Mouse (Mus musculus) hindbrain, embryonic 13.5 days (tissue): Measurements from ENCODE around the gene Gm20388. TPM values are rescaled to one million over a fixed set of nuclear protein-coding genes. Genes with fewer than 3 reads are reported as not detected.

Experiments
- ATAC-seq: fragments of 200-750 bp; cut with Nextera tagmentation; 2 replicates; pipeline ENCODE4 v1.8.0; 2017; ENCODE audit warnings: moderate TSS enrichment; ENCODE audit not compliant: low FRiP score
- H3K27ac ChIP-seq: fragments of 300-500 bp; sonication (generic); 2 replicates; pipeline ENCODE4 v1.5.1; 2015; ENCODE audit warnings: inconsistent platforms, mild to moderate bottlenecking, moderate library complexity
- H3K27me3 ChIP-seq: fragments of 300-500 bp; sonication (generic); 2 replicates; pipeline ENCODE4 v1.6.1; 2015; ENCODE audit warnings: mild to moderate bottlenecking, inconsistent platforms
- H3K36me3 ChIP-seq: fragments of 300-500 bp; sonication (generic); 2 replicates; pipeline ENCODE4 v1.6.1; 2015; ENCODE audit warnings: mild to moderate bottlenecking, inconsistent platforms
- H3K4me1 ChIP-seq: fragments of 300-500 bp; sonication (generic); replicated peaks from 2 replicates; pipeline ENCODE4 v1.6.1; 2015; ENCODE audit warnings: inconsistent platforms
- H3K4me2 ChIP-seq: fragments of 300-500 bp; sonication (generic); 2 replicates; pipeline ENCODE4 v1.6.1; 2015; ENCODE audit warnings: inconsistent platforms, mild to moderate bottlenecking, moderate library complexity
- H3K4me3 ChIP-seq: fragments of 300-500 bp; sonication (generic); 2 replicates; pipeline ENCODE4 v1.5.1; 2015; ENCODE audit warnings: mild to moderate bottlenecking, inconsistent platforms
- H3K9ac ChIP-seq: fragments of 300-500 bp; sonication (generic); 2 replicates; pipeline ENCODE4 v1.6.1; 2015; ENCODE audit warnings: mild to moderate bottlenecking, inconsistent platforms
- H3K9me3 ChIP-seq: fragments of 300-500 bp; sonication (generic); 2 replicates; pipeline ENCODE4 v1.6.1; 2016; ENCODE audit warnings: inconsistent platforms
- WGBS: fragments of 180-500 bp; shearing (Covaris S2); methylation state at CpG from one replicate; pipeline ENCODE4 v1.1.7; 2015; 5-methylcytosine and 5-hydroxymethylcytosine counted together
- polyA plus RNA-seq: library from polyadenylated mRNA; unstranded; fragments of >200 nt; fragmentation: Nextera tagmentation; extraction: Ambion mirVana; gene quantifications from 2 replicates; pipeline ENCODE4 v1.2.1, GENCODE M21; 2015

The Gm20388 gene
- polyA plus RNA-seq, 1 experiment from 2014 or later, result 1.9 TPM

DNA sequence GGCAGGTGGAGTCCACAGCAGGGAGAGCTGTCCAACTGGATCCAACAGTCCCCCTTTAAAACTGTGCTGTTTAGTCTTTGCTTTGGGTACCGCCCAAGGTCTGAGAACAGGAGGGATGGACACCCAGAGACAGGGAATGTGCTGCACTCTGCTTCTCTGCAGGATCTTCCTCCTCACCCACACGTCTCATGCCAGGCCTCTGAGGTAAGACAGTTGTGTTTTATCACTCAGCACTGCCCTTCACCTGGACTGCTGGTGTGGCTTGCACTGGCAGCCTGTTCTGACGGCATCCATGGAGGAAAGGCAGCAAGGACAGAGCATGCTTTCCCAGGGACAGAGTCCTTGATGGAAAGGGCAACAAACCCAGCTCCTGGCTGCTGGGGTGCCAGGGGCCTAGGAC lies 2991.9 kb downstream of the Gm20388 start:
- Histone ChIP-seq H3K4me1 (peaks cover 6% of the 10 kb centered on the region), H3K36me3 (peaks cover 29% of the 10 kb centered on the region), H3K4me2 (no peak overlapping the region), H3K27me3 (no peaks in the 10 kb centered on the region), H3K4me3 (no peak overlapping the region), H3K9me3 (no peaks in the 10 kb centered on the region), H3K9ac (peak overlapping the region; percentile 40; the same call in 1 of the 2 replicates), H3K27ac (no peak overlapping the region)
- WGBS, result 42% methylated on average over 3 of the region's 3 CpGs
- ATAC-seq, result no peak

DNA sequence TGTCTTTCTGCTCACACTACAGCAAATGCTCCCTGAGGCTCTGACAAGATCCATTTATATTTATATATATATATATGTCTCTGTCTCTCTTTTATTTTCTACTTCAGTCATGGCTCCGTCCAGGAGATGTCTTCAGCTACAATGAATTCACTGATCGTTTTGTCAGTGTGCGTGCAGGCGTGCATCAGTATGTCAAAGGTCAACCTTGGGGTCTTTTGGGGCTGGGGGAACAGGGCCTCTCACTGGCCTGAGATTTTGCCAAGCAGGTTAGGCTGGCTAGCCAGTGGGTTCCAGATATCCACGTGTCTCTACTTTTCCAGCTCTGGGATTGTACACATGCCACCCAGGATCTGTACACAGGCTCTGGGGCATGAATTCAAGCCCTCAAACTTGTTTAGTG lies 2992.4 kb downstream of the Gm20388 start:
- Histone ChIP-seq H3K4me1 (peaks cover 6% of the 10 kb centered on the region), H3K4me3 (no peak overlapping the region), H3K27me3 (no peaks in the 10 kb centered on the region), H3K36me3 (peaks cover 29% of the 10 kb centered on the region), H3K4me2 (no peak overlapping the region), H3K9me3 (no peaks in the 10 kb centered on the region), H3K9ac (peak overlapping the region; percentile 40; the same call in 1 of the 2 replicates), H3K27ac (no peak overlapping the region)
- WGBS, result 17% methylated on average over 5 of the region's 5 CpGs
- no peak for ATAC-seq

DNA sequence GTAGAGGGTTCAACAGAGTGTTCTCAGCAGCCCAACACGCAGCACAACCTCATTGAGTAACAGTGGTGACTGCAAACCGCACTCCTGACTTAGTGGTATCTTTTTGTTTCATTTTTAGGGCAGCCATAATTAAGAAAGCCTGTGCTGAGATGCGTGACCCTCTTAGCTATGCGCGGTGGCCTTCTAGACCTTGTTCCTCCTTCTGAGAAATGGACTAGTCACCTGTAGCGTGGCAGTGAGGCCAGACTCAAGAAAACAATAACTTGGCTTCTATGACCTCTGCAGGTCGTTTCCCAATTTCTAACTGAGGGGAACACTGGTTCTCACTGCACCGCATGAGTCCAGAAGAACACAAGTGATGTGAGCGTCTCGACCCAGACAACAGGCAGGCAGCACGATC lies 2993.9 kb downstream of the Gm20388 start:
- Histone ChIP-seq H3K4me3 (no peak overlapping the region), H3K27ac (no peak overlapping the region), H3K4me2 (no peak overlapping the region), H3K27me3 (no peaks in the 10 kb centered on the region), H3K4me1 (peaks cover 6% of the 10 kb centered on the region), H3K9me3 (no peaks in the 10 kb centered on the region), H3K36me3 (peaks cover 21% of the 10 kb centered on the region), H3K9ac (no peak overlapping the region)
- 86% methylated on average over 11 of the region's 11 CpGs for WGBS
- no peak for ATAC-seq

- WGBS, result 93% methylated on average over 4 of the region's 4 CpGs
- Histone ChIP-seq H3K9me3 (no peaks in the 10 kb centered on the region), H3K27me3 (no peaks in the 10 kb centered on the region), H3K4me3 (no peak overlapping the region), H3K36me3 (peaks cover 13% of the 10 kb centered on the region), H3K27ac (no peak overlapping the region), H3K9ac (no peak overlapping the region), H3K4me1 (peaks cover 10% of the 10 kb centered on the region), H3K4me2 (no peak overlapping the region)
- no peak for ATAC-seq
These were observed 2994.7 kb downstream of the Gm20388 start for GRCm38 (mm10) chr8:122905346-122905745.

GRCm38 (mm10) chr8:122906463-122907021 lies 2995.9 kb downstream of the Gm20388 start:
- H3K4me1 ChIP-seq, result peaks cover 11% of the 10 kb centered on the region
- H3K4me2 ChIP-seq, result no peak overlapping the region; the same call in 1 of the 2 replicates
- 52% methylated on average over 6 of the region's 6 CpGs for WGBS
- no peak overlapping the region for H3K4me3 ChIP-seq
- H3K36me3 ChIP-seq, result peaks cover 13% of the 10 kb centered on the region
- no peak overlapping the region for H3K9ac ChIP-seq
- H3K27ac ChIP-seq, result peak overlapping the region; percentile 15
- peak; percentile 80 for ATAC-seq
- no peaks in the 10 kb centered on the region for H3K27me3 ChIP-seq
- H3K9me3 ChIP-seq, result no peaks in the 10 kb centered on the region

GRCm38 (mm10) chr8:122912150-122912549 lies 3001.5 kb downstream of the Gm20388 start:
- H3K27ac ChIP-seq, result no peak overlapping the region
- ATAC-seq, result no peak
- peaks cover 34% of the 10 kb centered on the region for H3K36me3 ChIP-seq
- no peak overlapping the region for H3K4me2 ChIP-seq
- no peaks in the 10 kb centered on the region for H3K9me3 ChIP-seq
- H3K4me3 ChIP-seq, result no peak overlapping the region
- no peaks in the 10 kb centered on the region for H3K27me3 ChIP-seq
- H3K4me1 ChIP-seq, result peaks cover 5% of the 10 kb centered on the region; the same call in 1 of the 2 replicates
- WGBS, result 84% methylated on average over 3 of the region's 3 CpGs
- no peak overlapping the region for H3K9ac ChIP-seq

- WGBS, result 80% methylated on average over 4 of the region's 4 CpGs
- Histone ChIP-seq H3K9me3 (no peaks in the 10 kb centered on the region), H3K4me3 (no peak overlapping the region), H3K27ac (no peak overlapping the region), H3K4me2 (no peak overlapping the region), H3K27me3 (no peaks in the 10 kb centered on the region), H3K36me3 (peaks cover 28% of the 10 kb centered on the region), H3K4me1 (peaks cover 12% of the 10 kb centered on the region), H3K9ac (no peak overlapping the region)
- ATAC-seq, result no peak
These were observed 3002.2 kb downstream of the Gm20388 start for GRCm38 (mm10) chr8:122912871-122913270.

DNA sequence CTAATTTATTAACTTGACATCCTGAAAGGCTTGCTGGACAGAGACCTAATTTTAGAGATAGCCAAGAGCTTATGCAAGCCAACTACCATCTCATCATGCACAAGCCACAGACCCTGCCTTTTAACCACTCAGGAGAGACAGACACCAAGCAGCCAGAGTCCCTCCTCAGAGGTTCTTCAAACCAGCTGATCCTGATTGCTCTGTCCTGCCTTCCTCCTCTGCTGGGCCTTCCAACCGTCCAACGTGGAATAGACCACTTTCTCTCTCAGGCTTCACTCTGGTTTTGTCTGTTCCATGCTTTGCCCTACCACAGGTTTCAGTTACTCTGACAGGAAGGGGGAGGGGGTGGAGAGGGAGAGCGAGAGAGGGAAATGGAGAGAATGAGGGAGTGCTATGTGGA lies 3006.1 kb downstream of the Gm20388 start:
- peaks cover 38% of the 10 kb centered on the region for H3K4me1 ChIP-seq
- no peak overlapping the region for H3K4me3 ChIP-seq
- ATAC-seq, result no peak
- no peak overlapping the region for H3K9ac ChIP-seq
- 83% methylated on average over 3 of the region's 3 CpGs for WGBS
- H3K4me2 ChIP-seq, result no peak overlapping the region
- H3K27ac ChIP-seq, result no peak overlapping the region
- peaks cover 20% of the 10 kb centered on the region for H3K36me3 ChIP-seq
- H3K9me3 ChIP-seq, result no peaks in the 10 kb centered on the region
- H3K27me3 ChIP-seq, result no peaks in the 10 kb centered on the region

- Histone ChIP-seq H3K9me3 (no peaks in the 10 kb centered on the region), H3K36me3 (peaks cover 20% of the 10 kb centered on the region), H3K4me2 (no peak overlapping the region), H3K4me1 (peaks cover 44% of the 10 kb centered on the region), H3K27ac (peak overlapping the region; percentile 5; the same call in 1 of the 2 replicates), H3K27me3 (no peaks in the 10 kb centered on the region), H3K9ac (no peak overlapping the region), H3K4me3 (no peak overlapping the region)
- WGBS, result 67% methylated on average over 11 of the region's 11 CpGs
- no peak for ATAC-seq
These were observed 3007.1 kb downstream of the Gm20388 start for GRCm38 (mm10) chr8:122917531-122918392.

- no peak overlapping the region for H3K4me2 ChIP-seq
- no peaks in the 10 kb centered on the region for H3K9me3 ChIP-seq
- WGBS, result 76% methylated on average over 7 of the region's 7 CpGs
- H3K27ac ChIP-seq, result no peak overlapping the region
- H3K27me3 ChIP-seq, result no peaks in the 10 kb centered on the region
- peaks cover 12% of the 10 kb centered on the region; the same call in 1 of the 2 replicates for H3K36me3 ChIP-seq
- H3K4me3 ChIP-seq, result no peak overlapping the region
- H3K9ac ChIP-seq, result no peak overlapping the region
- no peak for ATAC-seq
- peaks cover 47% of the 10 kb centered on the region for H3K4me1 ChIP-seq
These were observed 3007.9 kb downstream of the Gm20388 start for GRCm38 (mm10) chr8:122918438-122919107.

- no peak overlapping the region for H3K4me3 ChIP-seq
- no peaks in the 10 kb centered on the region for H3K27me3 ChIP-seq
- H3K4me2 ChIP-seq, result no peak overlapping the region
- H3K27ac ChIP-seq, result peak overlapping the region; percentile 50
- no peaks in the 10 kb centered on the region for H3K36me3 ChIP-seq
- no peaks in the 10 kb centered on the region for H3K9me3 ChIP-seq
- no peak overlapping the region; the same call in 1 of the 2 replicates for H3K9ac ChIP-seq
- 63% methylated on average over 7 of the region's 7 CpGs for WGBS
- no peak for ATAC-seq
- H3K4me1 ChIP-seq, result peaks cover 56% of the 10 kb centered on the region
These were observed 3010.2 kb downstream of the Gm20388 start for GRCm38 (mm10) chr8:122920890-122921289.

DNA sequence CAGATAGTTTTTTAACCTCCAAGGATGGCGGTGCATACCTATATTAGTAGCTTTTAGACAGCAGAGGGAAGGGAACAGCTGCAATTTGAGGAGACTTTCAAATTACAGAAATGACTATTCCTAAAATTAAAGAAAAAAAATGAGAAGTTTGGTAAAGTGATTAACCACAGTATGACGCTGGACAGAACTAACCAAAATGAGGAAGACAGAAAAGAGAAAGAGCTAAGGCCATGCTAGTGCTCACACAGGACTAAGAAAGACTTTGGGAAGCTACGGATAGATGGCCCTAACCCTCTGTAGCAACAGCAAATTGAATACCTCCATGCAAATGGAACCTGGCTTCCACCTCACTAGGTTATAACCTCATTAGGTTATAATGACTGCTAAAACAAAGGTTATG lies 3012.3 kb downstream of the Gm20388 start:
- no peak overlapping the region for H3K4me3 ChIP-seq
- no peaks in the 10 kb centered on the region for H3K9me3 ChIP-seq
- H3K36me3 ChIP-seq, result no peaks in the 10 kb centered on the region
- H3K9ac ChIP-seq, result no peak overlapping the region
- no peak overlapping the region for H3K4me2 ChIP-seq
- 81% methylated on average over 3 of the region's 3 CpGs for WGBS
- no peak overlapping the region for H3K27ac ChIP-seq
- H3K27me3 ChIP-seq, result no peaks in the 10 kb centered on the region
- ATAC-seq, result no peak
- H3K4me1 ChIP-seq, result peaks cover 48% of the 10 kb centered on the region
